Mouse (Mus musculus) 416B (cell line): ENCODE measurements around the gene D630023F18Rik.

ENCODE experiments used
- DNase-seq: peaks from one replicate; pipeline ENCODE4 v3.0.0; 2011; ENCODE audit warnings: low read depth

Gene D630023F18Rik

GRCm38 (mm10) chr1:65122574-65123372, at the start of gene D630023F18Rik:
Gene D630023F18Rik (minus strand): TSS chr1:65123214.
- DNase-seq: no peak

DNA sequence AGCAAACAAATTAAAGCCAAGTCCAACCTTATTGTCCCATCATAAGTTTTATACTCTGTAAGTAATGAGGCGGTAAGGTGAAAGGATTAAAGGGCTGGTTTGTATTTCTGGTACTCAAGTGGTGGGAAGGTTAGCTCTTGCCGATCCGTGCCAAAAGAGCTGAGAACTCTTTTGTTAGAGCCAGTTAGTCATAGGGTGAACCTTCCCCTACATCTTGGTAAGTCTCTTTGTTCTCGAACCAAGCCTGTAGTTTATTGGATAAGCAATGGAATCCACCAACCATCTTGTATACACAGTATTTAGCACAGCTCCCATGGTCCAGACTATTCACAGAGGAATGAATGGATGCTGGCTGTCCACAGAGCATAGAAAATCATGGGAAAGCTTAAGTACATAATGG, 48.6 kb upstream of the D630023F18Rik start:
- DNase-seq: no peak

GRCm38 (mm10) chr1:65169947-65170346, 46.9 kb upstream of the D630023F18Rik start:
- DNase-seq: peak; percentile 90

- no peak for DNase-seq
These were observed 46.5 kb upstream of the D630023F18Rik start for GRCm38 (mm10) chr1:65169536-65169935.

DNA sequence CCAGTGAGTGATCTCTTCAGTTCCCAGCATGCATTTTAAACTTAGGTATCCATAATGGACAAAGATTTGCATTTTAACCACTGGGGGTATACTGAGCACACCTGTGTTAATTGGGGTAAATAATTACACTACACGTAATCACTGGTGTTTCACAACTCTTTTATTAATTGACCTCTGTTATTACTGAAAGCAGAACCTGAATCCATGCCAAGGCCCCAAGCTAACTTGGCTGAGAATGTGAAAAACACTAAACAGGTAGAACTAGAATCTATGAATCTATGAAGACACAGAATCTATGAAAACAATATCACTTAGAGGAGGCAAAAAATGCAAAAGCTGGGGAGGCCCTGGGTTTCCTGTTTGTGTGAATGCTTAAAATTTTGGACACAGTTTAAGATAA, 44.5 kb upstream of the D630023F18Rik start:
- DNase-seq: no peak

DNA sequence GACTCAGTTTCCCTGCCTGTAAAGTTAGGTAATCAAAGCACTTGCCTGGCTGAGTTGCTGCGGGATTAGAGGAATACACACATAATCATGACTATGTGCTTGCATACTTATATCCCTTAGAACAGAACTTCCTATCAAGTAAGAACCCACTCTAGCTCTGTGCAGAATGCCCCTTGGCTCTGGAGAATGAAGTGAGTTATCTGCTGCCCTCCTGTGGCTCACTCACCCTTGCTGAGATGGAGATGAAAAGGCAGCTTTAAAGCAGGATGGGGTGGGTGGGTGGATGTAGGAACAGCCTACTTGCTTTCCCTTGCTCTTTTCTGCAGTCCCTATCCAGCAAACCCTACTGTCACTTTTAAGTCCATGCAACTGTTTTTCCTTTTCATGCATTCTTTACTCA, 39.2 kb upstream of the D630023F18Rik start:
- peak; percentile 48 for DNase-seq

DNA sequence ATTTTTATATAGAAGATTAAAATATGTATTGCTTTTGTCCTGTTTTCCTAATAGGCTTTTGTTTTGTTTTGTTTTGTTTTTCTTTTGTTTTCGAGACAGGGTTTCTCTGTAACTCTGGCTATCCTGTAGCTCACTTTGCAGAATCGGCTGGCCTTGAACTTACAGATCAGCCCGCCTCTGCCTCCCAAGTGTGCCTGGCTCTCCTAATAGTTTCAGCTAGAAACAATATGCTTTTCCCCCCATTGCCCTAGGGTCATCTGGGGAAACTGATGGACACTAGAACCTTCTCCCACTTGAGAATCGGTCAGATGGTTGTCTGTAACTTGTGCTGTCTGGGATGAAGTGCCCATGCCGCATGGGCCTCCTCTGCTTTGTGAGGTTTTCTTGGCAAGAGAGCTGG, 33.1 kb upstream of the D630023F18Rik start:
- DNase-seq: no peak

DNA sequence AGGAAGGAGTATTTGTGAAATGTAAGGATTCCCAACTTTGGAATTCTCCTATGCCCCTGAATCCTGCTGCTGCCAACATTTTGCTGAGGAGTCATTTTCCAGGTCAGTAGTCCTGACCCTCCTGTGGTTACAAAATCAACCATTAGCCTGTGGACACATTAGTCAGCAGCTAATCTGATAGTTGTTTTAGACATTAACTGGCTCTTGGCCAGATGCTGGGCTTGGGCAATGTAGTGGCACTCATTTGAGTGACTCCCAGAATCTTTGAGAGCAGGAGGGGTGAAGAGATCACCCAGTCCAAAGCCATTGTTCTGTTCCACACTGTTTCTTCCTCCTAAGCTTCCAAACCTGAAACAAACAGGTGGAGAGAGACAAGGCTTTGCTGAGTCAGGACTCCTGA, 31.8 kb upstream of the D630023F18Rik start:
- DNase-seq: peak; percentile 90

- no peak for DNase-seq
These were observed 25.0 kb upstream of the D630023F18Rik start for GRCm38 (mm10) chr1:65147971-65148370.

GRCm38 (mm10) chr1:65147326-65147725, 24.3 kb upstream of the D630023F18Rik start:
- no peak for DNase-seq

- peak; percentile 77 for DNase-seq
These were observed 23.6 kb upstream of the D630023F18Rik start for GRCm38 (mm10) chr1:65146601-65147000.

- DNase-seq: no peak
These were observed 21.8 kb upstream of the D630023F18Rik start for GRCm38 (mm10) chr1:65144783-65145182.

- no peak for DNase-seq
These were observed 14.5 kb upstream of the D630023F18Rik start for GRCm38 (mm10) chr1:65137560-65137959.

- no peak for DNase-seq
These were observed 9.8 kb upstream of the D630023F18Rik start for GRCm38 (mm10) chr1:65132833-65133232.

DNA sequence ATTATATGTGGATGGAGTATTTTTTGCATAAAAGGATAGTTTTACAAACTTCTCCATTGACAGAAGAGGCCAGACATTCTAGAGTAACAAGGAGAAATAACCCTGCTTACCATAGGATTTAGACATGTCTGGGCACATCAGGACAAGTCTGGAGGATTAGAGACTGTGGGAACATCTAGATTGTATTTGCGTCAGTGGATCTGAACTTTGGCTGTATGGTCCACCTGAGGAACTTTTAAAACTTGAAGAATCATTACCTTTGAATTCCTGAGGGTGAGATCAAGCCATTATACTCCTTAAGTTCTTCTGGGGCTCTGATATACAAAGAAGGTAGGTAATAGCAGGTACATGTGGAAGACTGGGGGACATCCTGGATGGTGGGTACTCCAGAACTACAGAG, 8.7 kb upstream of the D630023F18Rik start:
- no peak for DNase-seq

GRCm38 (mm10) chr1:65130226-65130625, 7.2 kb upstream of the D630023F18Rik start:
- DNase-seq: no peak

DNA sequence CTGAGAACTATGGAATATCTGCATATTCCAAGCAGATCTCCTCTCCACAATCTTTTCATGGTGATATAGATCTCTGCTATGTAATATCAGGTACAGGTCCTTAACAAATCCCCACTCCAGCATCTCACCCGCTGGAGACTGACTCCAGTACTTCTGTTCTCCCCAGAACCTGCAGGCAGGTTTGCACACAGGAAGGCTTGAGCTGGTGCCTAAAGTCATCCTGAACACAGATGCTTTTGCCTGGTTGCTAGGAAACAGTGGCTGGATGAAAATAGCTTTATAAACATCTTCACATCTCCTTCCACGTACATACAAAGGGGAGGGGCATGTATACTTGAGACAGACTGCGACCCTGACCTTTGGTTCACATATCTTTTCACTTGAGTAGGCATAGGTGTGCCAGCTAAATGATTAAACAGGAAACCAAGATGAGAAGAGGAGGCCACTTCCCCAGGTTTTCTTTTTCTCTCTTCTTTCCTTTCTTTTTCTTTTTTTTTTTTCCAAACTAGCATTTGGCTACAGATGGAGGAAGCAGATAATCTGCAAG, 6.7 kb upstream of the D630023F18Rik start:
- DNase-seq: no peak

DNA sequence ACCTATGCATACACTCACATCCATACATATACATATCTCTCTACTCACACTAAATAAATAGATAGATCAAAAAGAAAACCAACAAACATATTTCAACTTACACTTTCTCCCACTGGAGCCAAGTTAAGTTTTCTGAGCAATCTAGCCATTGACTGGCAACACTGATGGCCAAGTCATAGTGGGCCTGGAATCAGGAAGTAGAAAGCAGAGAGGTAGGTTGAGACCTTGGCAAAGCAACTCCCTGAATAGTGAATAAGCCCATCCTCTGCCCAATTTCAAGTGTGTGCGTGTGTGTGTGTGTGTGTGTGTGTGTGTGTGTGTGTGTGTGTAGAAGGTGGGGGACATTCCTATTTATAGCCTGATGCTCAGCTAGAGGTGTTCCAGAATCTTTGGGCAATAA, 3.6 kb downstream of the D630023F18Rik start, which contains the start of gene Gm28845:
Gene Gm28845 (minus strand): TSS at position 121 of the 400 bp plus-strand sequence.
- DNase-seq: no peak

DNA sequence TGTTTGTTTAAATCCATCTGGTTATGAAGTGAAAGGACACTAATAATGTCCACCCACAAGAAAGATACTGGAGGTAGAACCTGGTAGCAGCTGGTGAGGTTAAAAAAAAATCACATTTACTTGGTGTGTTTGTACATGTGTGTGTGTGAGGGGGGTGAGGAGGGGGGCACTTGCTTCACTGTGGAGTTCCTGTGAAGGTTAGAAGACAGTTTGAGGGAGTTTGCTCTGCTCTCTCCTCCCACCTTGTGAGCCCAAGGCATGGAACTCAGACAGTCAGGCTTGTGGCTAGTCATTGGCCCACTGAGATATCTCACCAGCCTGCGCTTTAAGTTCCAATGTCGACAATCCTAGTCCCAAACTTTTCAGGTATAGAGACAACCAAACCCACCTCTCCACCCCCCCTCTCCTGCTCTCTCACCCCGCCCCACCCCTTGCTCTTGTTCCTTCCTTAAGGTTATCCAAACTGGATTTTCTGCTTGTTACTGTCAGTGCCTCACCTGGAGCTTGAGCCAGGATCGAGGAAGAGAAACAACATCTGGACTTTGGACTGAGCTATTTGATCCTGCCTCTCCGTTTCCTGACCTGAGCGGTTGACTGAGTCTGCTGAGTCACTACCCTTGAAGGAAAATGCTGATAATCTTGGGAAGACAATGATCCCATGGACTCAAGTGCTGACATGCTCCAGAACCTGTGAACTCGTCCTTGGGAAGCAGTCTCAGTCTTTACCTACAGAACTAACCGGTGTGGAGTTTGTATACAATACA, 4.7 kb downstream of the D630023F18Rik start:
- DNase-seq: peak; percentile 28

GRCm38 (mm10) chr1:65113536-65114172, 9.4 kb downstream of the D630023F18Rik start:
- DNase-seq: peak; percentile 96

DNA sequence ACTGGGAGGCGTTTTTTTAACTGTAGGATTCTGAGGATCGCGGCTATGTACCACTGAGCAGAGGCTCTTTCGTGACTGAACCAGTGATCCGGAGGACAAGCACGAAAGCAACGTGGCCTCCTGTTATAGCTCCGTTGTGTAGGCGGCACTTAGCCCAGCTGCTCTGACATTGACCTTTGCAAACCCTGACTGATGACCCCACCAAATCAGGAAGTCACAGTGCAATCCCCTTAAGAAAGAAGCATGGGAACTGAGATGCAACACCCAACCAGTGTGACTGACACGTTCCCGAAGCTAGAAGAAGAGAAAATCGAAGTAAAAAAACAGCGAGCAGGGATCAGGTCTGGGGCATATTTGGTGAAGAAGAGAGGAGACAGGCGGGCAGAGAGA, 10.2 kb downstream of the D630023F18Rik start:
- peak; percentile 60 for DNase-seq
